Mouse (Mus musculus) kidney, adult 2 months (tissue): ENCODE measurements around the gene Klhdc8b.

ENCODE experiments used
- CTCF ChIP-seq: fragments of 200-500 bp; conservative IDR thresholded peaks from 2 replicates; pipeline ENCODE4 v1.5.1; 2011; ENCODE audit warnings: low read depth, mild to moderate bottlenecking, control low read depth, low read length, moderate library complexity, mixed read lengths; ENCODE audit not compliant: insufficient read depth, insufficient read length
- POLR2A ChIP-seq: fragments of 200-500 bp; IDR thresholded peaks from one replicate; pipeline ENCODE4 v1.6.1; 2011; ENCODE audit warnings: low read depth, low read length, control low read depth

- TF ChIP-seq CTCF = no peak
- TF ChIP-seq POLR2A = no peak
Observed at GRCm38 (mm10) chr9:108463713-108464112, 2.3 kb upstream of the Klhdc8b start.
